In the genomic region with DNA sequence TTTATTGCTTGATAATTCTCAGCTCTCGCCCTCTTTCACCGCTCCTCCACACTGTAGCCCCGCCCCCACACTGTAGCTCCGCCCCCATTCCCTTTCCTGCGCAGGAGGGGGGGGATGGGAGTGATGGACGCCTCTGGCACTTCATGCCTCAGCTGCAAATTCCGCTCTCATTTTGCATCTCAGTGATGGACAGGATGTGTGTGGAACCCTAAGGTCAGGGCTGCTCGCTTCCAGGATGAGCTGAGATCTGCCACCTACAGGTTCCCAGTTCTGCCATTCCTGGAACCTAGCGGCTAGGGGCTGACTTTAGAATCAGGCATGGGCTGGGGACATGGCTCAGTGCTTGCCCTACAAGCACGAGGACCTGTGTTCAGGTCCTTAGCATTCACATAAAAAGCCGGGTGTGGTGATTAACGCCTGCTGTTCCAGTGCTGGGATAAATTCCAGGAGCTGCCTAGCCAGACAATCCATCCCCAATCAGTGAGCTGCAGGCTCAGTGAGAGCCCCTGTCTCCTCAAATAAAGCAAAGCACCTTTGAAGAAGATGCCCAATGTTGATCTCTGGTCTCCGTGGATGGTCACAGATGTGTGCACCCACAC, we compare ENCODE assay signal across 7 mouse cellular contexts. TPM values are rescaled to one million over a fixed set of nuclear protein-coding genes. Genes with fewer than 3 reads are reported as not detected.
A peak's percentile ranks its signal among the peaks of the same experiment; 100 is the strongest.
DNase-seq lines count a peak whose midpoint lies in the region; ATAC-seq and TF ChIP-seq lines count a peak whose summit lies in the region.

No protein-coding gene starts in this region.

- in situ Hi-C loops in ES-E14 (cut with MboI; ENCODE audit: low sequenced_read_pairs in 2 of 2, unreplicated experiment in 2 of 2): no loop called here

- peak overlapping the region; percentile 48 for H3K4me2 ChIP-seq in heart, embryonic 14.5 days (ENCODE audit: low read length)
- peak overlapping the region; percentile 30 for H3K4me2 ChIP-seq in limb, embryonic 12.5 days
- H3K4me2 ChIP-seq in stomach, embryonic 15.5 days: peak overlapping the region; percentile 23; the same call in 1 of the 2 replicates

- no peak for TF ChIP-seq POLR2A in ES-Bruce4 (IDR thresholded peaks at IDR 0.05; ENCODE audit: insufficient read depth, low read length)

- H3K36me3 ChIP-seq in ES-Bruce4 (ENCODE audit: control insufficient read depth, insufficient read depth, low read length, poor library complexity, severe bottlenecking): no peaks in the 10 kb centered on the region
- no peaks in the 10 kb centered on the region for H3K36me3 ChIP-seq in ES-E14 (ENCODE audit: control insufficient read depth, insufficient read depth, low read length, poor library complexity, severe bottlenecking)
- no peaks in the 10 kb centered on the region for H3K36me3 ChIP-seq in heart, embryonic 14.5 days (ENCODE audit: control insufficient read depth, insufficient read depth, low read length)
- no peaks in the 10 kb centered on the region for H3K36me3 ChIP-seq in limb, embryonic 12.5 days
- H3K36me3 ChIP-seq in stomach, embryonic 15.5 days: no peaks in the 10 kb centered on the region

- TF ChIP-seq EP300 in ES-Bruce4 (IDR thresholded peaks at IDR 0.05; ENCODE audit: insufficient read depth, low read depth, low read length): peak; percentile 94

- H3K27ac ChIP-seq in ES-Bruce4 (ENCODE audit: insufficient read depth, low read length) (peak overlapping the region; percentile 96), ES-E14 (ENCODE audit: insufficient read depth, low read depth, low read length, poor library complexity, severe bottlenecking) (peak overlapping the region; percentile 80)
- H3K27ac ChIP-seq in heart, embryonic 14.5 days (replicated peaks in 1 of 2; ENCODE audit: control insufficient read depth in 1 of 2, insufficient read depth in 1 of 2, low read depth in 2 of 2, low read length in 2 of 2): no peak overlapping the region
- H3K27ac ChIP-seq in limb, embryonic 12.5 days: no peak overlapping the region
- no peak overlapping the region for H3K27ac ChIP-seq in stomach, embryonic 15.5 days

- H3K4me1 ChIP-seq in ES-Bruce4 (ENCODE audit: control insufficient read depth, insufficient read depth, low read length): peaks cover 18% of the 10 kb centered on the region
- H3K4me1 ChIP-seq in ES-E14 (ENCODE audit: control insufficient read depth in 2 of 2, insufficient read depth in 2 of 2, low read length in 2 of 2, poor library complexity in 1 of 2): peaks cover 12 to 54% of the 10 kb centered on the region in 2 experiments
- peaks cover 0 to 10% of the 10 kb centered on the region in 2 experiments; a peak in 2 of 4 replicates for H3K4me1 ChIP-seq in heart, embryonic 14.5 days (ENCODE audit: control insufficient read depth in 2 of 2, insufficient read depth in 2 of 2, low read length in 2 of 2)
- peaks cover 53% of the 10 kb centered on the region for H3K4me1 ChIP-seq in limb, embryonic 12.5 days (replicated peaks)
- peaks cover 13% of the 10 kb centered on the region; the same call in 1 of the 2 replicates for H3K4me1 ChIP-seq in stomach, embryonic 15.5 days

- WGBS in heart, embryonic 14.5 days: 9% methylated on average over 12 of the region's 13 CpGs
- 7% methylated on average over 13 of the region's 13 CpGs for WGBS in limb, embryonic 12.5 days
- 9% methylated on average over 13 of the region's 13 CpGs for WGBS in stomach, embryonic 15.5 days

- TF ChIP-seq CTCF in ES-Bruce4 (IDR thresholded peaks at IDR 0.05; ENCODE audit: low read depth, low read length): no peak

- ATAC-seq in heart, embryonic 14.5 days (ENCODE audit: insufficient number of reproducible peaks, insufficient read depth, low FRiP score, low read depth): no peak
- ATAC-seq in limb, embryonic 12.5 days (ENCODE audit: insufficient number of reproducible peaks, insufficient read depth, low FRiP score, low TSS enrichment, low read depth): no peak
- ATAC-seq in stomach, embryonic 15.5 days (ENCODE audit: insufficient read depth, low FRiP score, low read depth): no peak

- DNase-seq in ES-E14 (ENCODE audit: low read depth, low spot score): peak; percentile 72
- DNase-seq in ovary, postnatal 36 days (ENCODE audit: low spot score): no peak
- no peak for DNase-seq in ovary, postnatal 10 days (ENCODE audit: low spot score)

- H3K27me3 ChIP-seq in ES-Bruce4 (ENCODE audit: control insufficient read depth, insufficient read depth, low read length, poor library complexity, severe bottlenecking): no peaks in the 10 kb centered on the region
- peaks cover 21% of the 10 kb centered on the region for H3K27me3 ChIP-seq in heart, embryonic 14.5 days (ENCODE audit: control insufficient read depth, insufficient read depth, low read length)
- H3K27me3 ChIP-seq in limb, embryonic 12.5 days: 0 out of 2 replicates have a peak, but pooled peaks cover under 1% of the 10 kb centered on the region
- no peaks in the 10 kb centered on the region for H3K27me3 ChIP-seq in stomach, embryonic 15.5 days (replicated peaks)

- no peak overlapping the region for H3K9ac ChIP-seq in ES-Bruce4 (ENCODE audit: low read depth, poor library complexity, severe bottlenecking)
- H3K9ac ChIP-seq in ES-E14 (ENCODE audit: insufficient read depth, low read depth, low read length, poor library complexity, severe bottlenecking): no peak overlapping the region; the same call in 1 of the 2 replicates
- H3K9ac ChIP-seq in heart, embryonic 14.5 days (ENCODE audit: low read length): no peak overlapping the region
- H3K9ac ChIP-seq in limb, embryonic 12.5 days (replicated peaks): no peak overlapping the region
- H3K9ac ChIP-seq in stomach, embryonic 15.5 days: no peak overlapping the region

- no peaks in the 10 kb centered on the region for H3K9me3 ChIP-seq in ES-Bruce4 (replicated peaks; ENCODE audit: control insufficient read depth, insufficient read depth, low read length, poor library complexity, severe bottlenecking)
- H3K9me3 ChIP-seq in ES-E14 (ENCODE audit: control insufficient read depth, insufficient read depth, low read depth, low read length): no peaks in the 10 kb centered on the region
- H3K9me3 ChIP-seq in heart, embryonic 14.5 days (ENCODE audit: control insufficient read depth, low read length): no peaks in the 10 kb centered on the region
- H3K9me3 ChIP-seq in limb, embryonic 12.5 days: no peaks in the 10 kb centered on the region
- no peaks in the 10 kb centered on the region for H3K9me3 ChIP-seq in stomach, embryonic 15.5 days

- H3K4me3 ChIP-seq in ES-Bruce4 (ENCODE audit: low read depth, low read length): peak overlapping the region; percentile 3; the same call in 1 of the 2 replicates
- H3K4me3 ChIP-seq in ES-E14 (ENCODE audit: insufficient read depth in 1 of 2, low read depth in 1 of 2, low read length in 2 of 2, poor library complexity in 1 of 2, severe bottlenecking in 1 of 2): 0 out of 4 replicates have a peak overlapping the region, but pooled peaks have one; percentile 2 to 23
- no peak overlapping the region for H3K4me3 ChIP-seq in heart, embryonic 14.5 days (ENCODE audit: control insufficient read depth in 1 of 2, insufficient read depth in 1 of 2, low read depth in 1 of 2, low read length in 2 of 2)
- no peak overlapping the region for H3K4me3 ChIP-seq in limb, embryonic 12.5 days (replicated peaks)
- no peak overlapping the region for H3K4me3 ChIP-seq in stomach, embryonic 15.5 days (replicated peaks)

TF ChIP-seq in ES-E14, 5 proteins besides CTCF, POLR2A, EP300 and RAD21:
- TF ChIP-seq CHD2 (IDR thresholded peaks at IDR 0.05; ENCODE audit: low read depth, low read length): no peak
- no peak for TF ChIP-seq MAFK (IDR thresholded peaks at IDR 0.05; ENCODE audit: insufficient read depth, low read depth, low read length)
- TF ChIP-seq HCFC1 (IDR thresholded peaks at IDR 0.05; ENCODE audit: borderline replicate concordance, insufficient read depth, low read length): no peak
- no peak for TF ChIP-seq ZC3H11A (IDR thresholded peaks at IDR 0.05; ENCODE audit: borderline replicate concordance, low read depth, low read length)
- TF ChIP-seq ZNF384 (IDR thresholded peaks at IDR 0.05; ENCODE audit: low read depth, low read length): no peak

RNA-seq across cellular contexts. Expression of a gene that starts 47.4 kb away (rescaled TPM):
- 28.6 and 28.7 TPM in 2 replicates for polyA plus RNA-seq in ES-Bruce4 (2011; ENCODE audit: insufficient read depth, insufficient read length, low read depth, missing spikeins)
- total RNA-seq in ES-E14 (2012; rRNA removed): 21.5 and 32.4 TPM in 2 replicates
- polyA plus RNA-seq in heart, embryonic 14.5 days (2014; fragmentation: Nextera tagmentation; extraction: Ambion mirVana): 8.7 and 8.9 TPM in 2 replicates
- 20.0 and 22.6 TPM in 2 replicates for polyA plus RNA-seq in limb, embryonic 12.5 days (2016; fragmentation: Nextera tagmentation; extraction: Ambion mirVana)
- polyA plus RNA-seq in stomach, embryonic 15.5 days (2015; fragmentation: Nextera tagmentation; extraction: Ambion mirVana): 11.6 and 12.2 TPM in 2 replicates

Comparison
In these comparisons a context has a peak if more than half of its experiments do, and no peak if none do; other contexts are left out.
1. H3K27ac ChIP-seq: peak in ES-Bruce4 (single experiment) and ES-E14 (single experiment); none in heart, embryonic 14.5 days (0 of 2), limb, embryonic 12.5 days (single experiment) and stomach, embryonic 15.5 days (single experiment).
2. H3K4me3 ChIP-seq: peak in ES-Bruce4 (single experiment) and ES-E14 (2 of 2); none in heart, embryonic 14.5 days (0 of 2), limb, embryonic 12.5 days (single experiment) and stomach, embryonic 15.5 days (single experiment).
3. Peak in every context shown above with its lines, with median percentiles within 50 percentile points of each other: H3K4me2 ChIP-seq.